Mouse (Mus musculus) T-helper 2 cell (primary cell): ENCODE measurements around the gene Cdc34.

Source experiments
- in situ Hi-C: fragments of 300-600 bp; cut with MboI, MseI; formaldehyde crosslinking; loops from one replicate; pipeline ENCODE4 v1.15.1; 2025; ENCODE audit warnings: high pct_unique_total_duplicates

Cdc34 gene

GRCm38 (mm10) chr10:79712499-79713126 lies 30.6 kb downstream of the Cdc34 start:
- in situ Hi-C loops, result no loop called here

- in situ Hi-C loops, result no loop called here
Observed at GRCm38 (mm10) chr10:79713163-79713562, 31.2 kb downstream of the Cdc34 start.

- in situ Hi-C loops, result no loop called here
Observed at GRCm38 (mm10) chr10:79714996-79715395, 33.0 kb downstream of the Cdc34 start.

GRCm38 (mm10) chr10:79716254-79716987 lies 34.4 kb downstream of the Cdc34 start, which contains the start of gene Hcn2:
TSS of gene Hcn2 (plus strand) at chr10:79716634.
- in situ Hi-C loops, result no loop called here

- in situ Hi-C loops, result no loop called here
Observed at GRCm38 (mm10) chr10:79716988-79717355, 35.0 kb downstream of the Cdc34 start.

GRCm38 (mm10) chr10:79717640-79718357 lies 35.8 kb downstream of the Cdc34 start:
- in situ Hi-C loops, result no loop called here

GRCm38 (mm10) chr10:79721089-79721488 lies 39.1 kb downstream of the Cdc34 start:
- in situ Hi-C loops, result no loop called here

GRCm38 (mm10) chr10:79723047-79723446 lies 41.1 kb downstream of the Cdc34 start:
- in situ Hi-C loops, result no loop called here

GRCm38 (mm10) chr10:79723692-79724091 lies 41.7 kb downstream of the Cdc34 start:
- in situ Hi-C loops, result no loop called here

GRCm38 (mm10) chr10:79726090-79726489 lies 44.1 kb downstream of the Cdc34 start:
- in situ Hi-C loops, result no loop called here

- in situ Hi-C loops, result no loop called here
Observed at GRCm38 (mm10) chr10:79728323-79729249, 46.6 kb downstream of the Cdc34 start.

GRCm38 (mm10) chr10:79729357-79729965 lies 47.5 kb downstream of the Cdc34 start:
- in situ Hi-C loops, result no loop called here

- in situ Hi-C loops, result no loop called here
Observed at GRCm38 (mm10) chr10:79732500-79732899, 50.5 kb downstream of the Cdc34 start.

GRCm38 (mm10) chr10:79733847-79734246 lies 51.9 kb downstream of the Cdc34 start:
- in situ Hi-C loops, result no loop called here

- in situ Hi-C loops, result no loop called here
Observed at GRCm38 (mm10) chr10:79735361-79735760, 53.4 kb downstream of the Cdc34 start.

- in situ Hi-C loops, result no loop called here
Observed at GRCm38 (mm10) chr10:79736706-79737105, 54.7 kb downstream of the Cdc34 start.
